Mouse (Mus musculus) cerebellum, postnatal 25 days (tissue): ENCODE measurements around the gene Nfe2l1.
A peak's percentile ranks its signal among the peaks of the same experiment; 100 is the strongest.
"Not testable (repeated sequence)": the region's sequence is repeated elsewhere in the genome, so short reads cannot be mapped to it uniquely, and the experiment has no call there.

Experiments used
- DNase-seq, 2 experiments: peaks; one replicate each; pipeline ENCODE4 v3.0.0; 2021; ENCODE audit warnings: mixed read lengths in 2 of 2

Nfe2l1 gene

DNA sequence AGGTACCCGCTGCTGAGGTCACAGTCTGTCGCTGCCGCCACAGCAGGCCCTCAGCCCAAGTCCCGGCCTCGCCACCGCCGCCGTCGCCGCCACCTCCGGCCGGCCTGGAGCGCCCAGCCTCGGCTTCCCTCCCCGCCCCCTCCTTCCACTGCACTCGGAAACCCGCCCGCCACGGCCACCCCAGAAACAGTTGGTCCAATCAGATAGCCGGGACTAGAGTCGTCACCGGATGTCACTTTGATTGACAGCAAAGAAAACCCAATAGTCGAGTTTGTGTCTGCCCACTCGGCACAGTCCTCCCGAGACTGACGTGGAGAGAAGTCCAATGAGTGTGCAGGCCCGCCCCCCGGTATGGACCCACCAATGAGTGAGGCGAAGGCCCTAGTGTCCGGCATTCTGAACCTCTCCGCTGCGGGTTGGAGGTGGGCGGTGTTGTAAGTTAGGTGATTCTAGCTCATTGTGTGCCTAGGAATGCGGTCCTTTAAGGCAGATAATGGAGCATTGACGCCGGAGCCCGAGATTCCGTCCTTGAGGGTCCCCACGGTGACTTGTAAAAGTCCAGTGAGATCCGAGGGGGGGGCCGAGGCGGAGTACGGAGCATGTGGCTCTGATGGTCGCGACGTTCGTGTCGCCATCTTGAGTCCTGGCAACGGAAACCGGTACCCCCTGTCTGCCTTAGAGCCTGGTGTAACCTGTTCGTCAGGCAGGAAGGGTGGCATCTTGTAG, at the start of gene Nfe2l1:
TSS of gene Nfe2l1 (minus strand) at position 156 of the 726 bp plus-strand sequence.
- DNase-seq = peak; percentile 97 to 98

DNA sequence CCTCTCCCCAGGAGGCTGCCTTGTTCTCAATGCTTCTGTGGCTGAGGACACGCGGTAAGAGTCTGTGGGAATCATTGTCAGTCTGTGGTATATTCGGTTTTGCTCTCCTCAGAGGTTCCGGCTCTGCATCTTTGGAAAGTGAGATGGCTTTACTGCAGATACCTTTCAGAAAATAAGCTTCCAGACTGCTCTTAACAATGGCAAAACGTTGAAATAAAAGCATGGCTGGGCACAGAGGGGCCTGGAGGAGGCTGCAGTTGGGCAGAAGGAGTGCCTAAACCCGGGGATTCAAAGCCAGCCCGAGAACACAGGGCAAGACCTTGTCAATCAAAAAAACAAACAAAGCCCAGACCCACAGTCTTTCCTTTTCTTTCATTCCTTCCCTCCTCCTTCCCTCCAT, 49.6 kb upstream of the Nfe2l1 start:
- DNase-seq = no peak

DNA sequence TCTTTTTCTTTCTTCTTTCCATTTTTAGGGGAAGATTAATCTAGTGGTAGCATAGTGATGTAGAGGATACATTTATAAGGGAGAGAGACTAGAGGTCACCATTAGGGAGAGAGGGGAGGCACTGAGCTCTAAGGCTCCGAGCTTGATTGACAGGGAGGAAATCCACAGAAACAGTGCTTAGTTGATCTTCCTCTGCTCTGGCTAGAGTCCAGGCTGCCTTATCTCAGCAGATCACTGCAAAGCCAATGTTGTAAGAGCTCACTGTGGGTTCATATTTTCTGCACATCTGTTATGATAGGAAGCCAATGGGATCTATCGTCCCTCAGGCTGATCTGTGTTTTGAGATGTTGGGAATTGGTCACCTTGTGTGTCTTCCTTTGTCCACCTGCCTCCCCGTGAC, 48.9 kb upstream of the Nfe2l1 start:
- no peak for DNase-seq

DNA sequence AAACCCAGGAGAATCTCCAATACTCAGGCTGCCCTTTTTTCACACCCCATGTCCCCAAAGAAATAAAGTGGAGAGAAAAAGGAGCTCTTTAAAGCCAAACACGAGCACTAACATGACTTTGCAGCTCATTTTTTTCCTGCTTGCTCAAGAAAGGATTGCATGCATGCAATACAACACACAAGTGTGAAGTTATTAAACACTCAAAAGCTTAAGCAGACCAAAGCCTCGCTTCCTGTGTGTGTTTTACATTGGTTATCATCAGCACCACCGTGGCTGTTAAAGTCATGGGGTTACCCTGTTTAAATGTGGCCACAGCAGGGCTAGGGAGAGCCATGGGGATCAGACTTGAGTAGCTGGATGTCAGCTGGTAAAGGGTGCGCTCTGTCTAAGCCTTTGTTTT, 47.3 kb upstream of the Nfe2l1 start:
- DNase-seq = no peak

DNA sequence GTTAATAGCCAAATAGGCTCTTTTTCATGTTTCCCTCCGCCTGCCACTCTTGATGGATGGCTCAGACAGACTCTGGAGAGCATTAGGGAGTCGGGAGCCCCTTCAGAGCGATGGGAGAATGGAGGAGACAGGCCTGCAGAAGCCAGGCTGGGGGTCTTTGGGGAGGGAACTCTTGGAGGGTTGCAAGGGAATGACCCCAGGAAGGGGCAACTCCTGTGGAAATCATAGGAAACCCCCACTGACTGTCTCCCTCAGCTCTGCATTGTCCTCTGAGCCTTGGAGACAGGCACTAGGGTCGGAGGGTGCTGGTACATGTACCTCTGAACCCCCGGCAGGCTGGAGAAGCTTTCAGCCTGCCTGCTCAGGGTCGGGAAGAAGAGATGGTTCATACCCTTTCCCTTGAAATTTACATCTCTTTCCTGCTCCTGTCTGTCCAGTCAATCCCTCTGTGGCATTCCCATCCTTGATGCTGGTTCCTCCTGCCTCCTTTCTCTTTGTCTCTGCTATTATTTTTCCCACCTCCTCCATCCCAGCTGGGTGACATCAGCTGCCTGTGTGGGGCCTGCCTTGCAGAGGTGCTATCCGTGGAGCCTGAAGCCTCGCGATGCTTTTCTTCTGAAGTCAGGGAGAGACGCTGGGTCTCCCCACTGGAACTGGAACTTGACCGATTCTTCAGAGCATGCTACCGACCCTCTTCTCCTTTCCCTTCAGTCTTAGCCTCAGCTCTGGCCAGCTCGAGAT, 46.7 kb upstream of the Nfe2l1 start:
- no peak for DNase-seq

DNA sequence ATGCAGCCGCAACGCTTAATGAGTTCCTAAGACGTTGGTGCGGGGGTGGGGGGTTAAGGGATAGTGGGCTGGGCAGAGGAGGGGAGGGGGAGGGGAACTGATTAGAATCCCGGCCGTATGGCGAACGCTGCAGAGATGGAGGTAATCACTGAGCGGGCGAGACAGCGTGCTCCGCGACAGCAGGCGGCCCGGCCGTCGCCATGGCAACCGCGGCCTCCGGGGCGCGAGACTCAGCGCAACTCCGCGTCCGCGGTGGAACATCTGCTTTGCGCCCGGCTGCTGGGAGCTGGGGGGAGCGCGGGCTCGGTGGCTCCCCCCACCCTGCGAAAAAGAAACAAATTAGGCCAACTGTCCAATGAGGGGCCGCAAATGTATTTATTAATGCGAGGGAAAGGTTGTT, 46.0 kb upstream of the Nfe2l1 start:
- peak; percentile 72 to 82 for DNase-seq

DNA sequence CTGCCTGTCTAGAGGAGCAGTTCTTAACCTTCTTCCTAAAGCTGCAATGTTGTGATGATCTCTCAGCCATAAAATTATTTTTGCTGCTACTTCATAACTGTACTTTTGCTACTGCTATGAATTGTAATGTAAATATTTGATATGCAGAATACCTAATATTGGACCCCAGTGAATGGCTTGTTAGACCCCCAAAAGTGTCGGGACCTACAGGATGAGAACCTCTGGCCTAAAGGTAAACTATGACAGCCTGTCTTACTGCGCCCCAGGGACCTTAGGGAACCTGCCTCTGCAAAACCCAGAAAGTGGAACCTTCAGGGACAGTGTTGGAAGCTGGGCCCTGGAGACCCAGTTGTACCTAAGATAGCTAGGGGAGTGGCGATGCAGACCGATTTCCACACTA, 45.5 kb upstream of the Nfe2l1 start:
- no peak for DNase-seq

DNA sequence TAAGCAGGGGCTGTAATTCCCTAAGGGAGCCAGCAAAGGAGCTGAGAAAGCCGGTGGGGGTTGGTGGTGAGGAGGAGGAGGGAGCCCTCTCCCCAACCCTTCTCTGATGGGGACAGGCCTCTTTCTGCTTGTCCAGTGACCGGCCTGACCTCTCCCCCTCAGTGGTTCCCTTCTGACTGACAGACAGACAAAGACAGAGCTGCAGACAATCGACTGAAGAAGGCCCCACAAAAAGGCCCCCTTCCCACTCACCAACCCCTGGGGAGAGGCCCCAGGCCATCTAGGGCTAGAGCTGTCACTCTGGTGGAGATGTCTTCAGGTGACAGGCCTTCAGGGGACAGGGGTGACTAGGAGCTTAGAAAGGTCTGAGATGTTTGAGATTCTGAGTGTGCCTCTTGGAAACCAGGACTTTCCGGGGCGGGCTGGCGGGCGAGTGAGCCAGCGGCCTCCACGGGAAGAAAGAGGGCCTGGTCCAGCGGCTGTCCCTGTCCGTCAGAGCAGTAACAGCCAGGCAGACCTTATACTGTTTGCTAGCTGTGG, 43.9 kb upstream of the Nfe2l1 start:
- no peak for DNase-seq

DNA sequence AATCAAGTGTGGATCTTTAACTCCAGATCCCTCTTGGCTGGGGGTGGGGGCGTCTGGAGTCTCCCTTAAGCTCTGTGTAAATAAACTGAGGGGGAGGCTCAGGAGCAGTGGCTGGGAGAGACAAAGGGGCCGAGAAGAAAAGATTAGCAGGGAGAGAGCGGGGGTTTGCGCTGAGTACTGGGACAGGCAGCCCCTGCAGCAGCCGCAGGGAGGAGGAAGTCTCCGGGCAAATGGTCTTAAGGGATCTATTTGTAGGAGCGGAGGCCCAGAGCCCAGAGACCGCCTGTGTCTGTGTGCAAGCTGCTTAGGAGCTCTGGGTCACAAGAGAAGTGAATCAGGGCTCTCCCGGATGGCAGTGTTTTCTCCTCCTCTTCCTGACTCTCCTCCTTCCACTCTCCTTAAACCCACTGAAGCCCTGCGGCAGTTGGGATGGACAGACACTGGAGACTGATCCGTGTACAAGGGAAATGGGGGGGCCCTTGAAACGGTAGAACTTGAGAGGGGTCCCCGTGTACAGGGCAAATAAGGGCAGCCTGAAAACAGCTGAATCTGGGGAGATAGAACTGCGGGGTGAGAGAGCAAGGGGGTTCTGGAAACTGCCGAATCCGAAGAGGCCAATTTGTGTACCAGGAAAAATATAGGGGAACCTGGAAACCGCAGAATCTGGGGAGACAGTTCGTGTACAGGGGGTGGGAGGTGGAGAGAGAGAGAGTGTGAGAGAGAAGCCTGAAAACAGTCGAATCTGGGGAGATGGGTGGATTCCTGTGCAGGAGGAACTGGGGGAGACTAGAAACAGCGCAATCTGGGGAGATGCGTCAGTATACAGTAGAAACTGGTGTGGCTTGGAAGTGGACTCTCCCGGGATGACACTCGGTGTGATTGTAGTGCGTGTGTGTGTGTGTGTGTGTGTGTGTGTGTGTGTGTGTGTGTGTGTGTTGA, 42.9 kb upstream of the Nfe2l1 start:
- DNase-seq = no peak

DNA sequence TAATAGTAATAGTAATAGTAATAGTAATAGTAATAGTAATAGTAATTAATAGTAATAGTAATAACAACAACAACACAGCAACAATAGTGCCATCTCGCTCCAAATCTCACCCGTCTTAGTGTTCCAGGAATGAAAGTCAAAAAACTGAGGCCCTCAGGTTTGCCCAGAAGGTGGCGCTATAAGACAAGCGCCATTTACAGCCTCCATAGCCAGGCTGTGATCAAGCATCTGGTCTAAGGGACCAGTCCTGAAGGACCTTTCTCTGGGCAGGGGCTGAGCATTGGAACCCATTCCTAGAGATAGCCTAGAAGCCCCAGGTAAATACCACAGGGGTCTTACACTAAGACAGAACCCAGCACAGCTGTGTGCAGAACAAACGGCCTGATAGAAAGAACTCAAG, 37.4 kb upstream of the Nfe2l1 start:
- DNase-seq = peak; percentile 79 to 83

DNA sequence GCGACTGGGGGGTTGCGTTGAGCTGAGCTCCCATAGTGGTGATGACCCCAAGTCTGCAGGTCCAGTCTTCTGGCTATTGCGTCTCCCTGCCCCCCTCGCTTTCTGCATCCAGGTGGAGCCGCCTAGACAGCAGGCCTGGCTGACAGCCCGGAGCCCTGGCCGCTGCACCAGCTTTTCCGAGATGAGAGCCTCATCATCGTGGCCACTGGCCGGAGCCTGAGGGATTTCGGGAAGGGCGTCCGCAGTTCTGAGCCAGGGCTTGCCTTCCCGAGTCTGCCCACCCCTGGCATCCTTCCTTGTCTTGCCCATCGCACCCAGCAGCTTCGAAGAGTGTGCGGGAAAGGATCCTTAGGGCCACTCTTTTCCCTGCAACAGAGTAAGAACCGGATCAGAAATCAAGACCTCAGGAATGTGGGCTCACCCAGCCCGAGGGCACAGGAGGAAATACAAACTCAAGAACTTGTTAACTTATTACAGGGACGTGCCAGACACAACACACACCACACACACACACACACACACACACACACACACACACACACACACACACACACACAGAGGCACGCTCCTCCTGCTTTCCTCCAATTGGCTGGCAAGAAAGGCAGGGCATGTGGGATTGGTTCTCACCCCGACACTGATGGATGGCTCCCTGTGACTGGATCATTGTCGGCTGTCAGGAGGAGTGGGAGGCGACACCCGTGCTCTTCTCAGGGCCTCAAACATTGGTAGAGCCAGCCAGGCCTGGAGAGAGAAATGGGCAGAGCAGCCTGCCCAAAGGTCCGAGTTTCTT, 33.6 kb upstream of the Nfe2l1 start:
- peak; percentile 53 to 73 for DNase-seq

DNA sequence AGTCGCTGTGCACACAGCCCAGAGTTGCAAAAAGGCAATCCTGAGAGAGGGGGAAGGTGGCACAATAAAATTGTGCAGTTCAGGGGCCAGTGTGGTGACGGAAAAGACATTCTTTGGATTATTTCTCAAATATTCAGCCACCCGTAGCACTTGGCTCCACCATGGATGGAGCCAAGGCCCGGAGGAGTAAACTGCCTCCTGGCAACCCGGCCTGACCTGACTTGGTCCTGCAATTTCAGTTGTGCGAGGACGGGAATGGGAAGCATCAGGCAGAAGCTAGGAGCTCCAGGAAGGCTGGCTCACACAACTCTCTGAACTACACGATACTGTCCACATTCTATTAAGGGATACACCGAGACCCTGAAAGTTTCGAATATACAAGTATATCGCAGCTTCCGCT, 32.8 kb upstream of the Nfe2l1 start:
- DNase-seq = peak in 1 of 2 experiments; percentile 11

DNA sequence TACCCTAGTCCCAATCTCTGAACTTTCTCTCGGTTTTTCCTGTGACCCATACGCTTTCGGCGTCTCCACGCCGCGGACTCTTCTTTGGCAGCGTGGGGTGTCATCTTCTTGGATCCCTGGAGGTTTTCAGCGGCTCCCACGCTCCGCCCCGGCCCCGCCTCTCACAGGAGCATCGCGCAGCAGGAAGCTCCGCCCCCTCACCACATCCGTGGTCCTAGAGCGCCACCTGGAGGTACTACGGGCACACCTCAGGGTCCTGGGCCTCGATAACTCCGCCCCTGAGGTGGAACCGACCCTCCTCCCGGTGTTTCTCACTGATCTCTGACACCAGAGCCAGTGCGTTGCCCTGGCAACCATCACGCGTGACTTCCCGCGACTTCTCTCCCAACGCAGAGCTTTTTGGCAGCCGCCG, 32.1 kb upstream of the Nfe2l1 start:
- DNase-seq = peak; percentile 98

DNA sequence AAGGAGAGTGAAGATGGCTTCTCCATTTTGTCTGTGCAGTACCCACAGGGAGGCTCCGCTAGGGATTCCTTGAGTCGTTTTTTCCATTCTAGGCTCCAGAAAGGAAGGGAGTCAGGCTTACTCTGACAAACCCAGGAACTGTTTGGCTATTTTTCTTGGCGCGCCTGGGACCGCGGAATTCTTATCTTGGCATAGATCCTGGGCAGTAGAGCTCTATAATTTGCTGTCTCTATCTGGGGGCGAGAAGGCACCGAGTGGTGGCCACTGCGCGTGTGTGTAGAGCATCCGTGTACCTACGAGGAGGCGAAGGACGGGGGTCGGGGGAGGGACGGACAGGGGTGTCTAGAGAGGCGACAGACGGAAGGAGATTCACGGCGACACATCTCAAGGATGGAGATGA, 31.7 kb upstream of the Nfe2l1 start:
- DNase-seq = peak in 1 of 2 experiments; percentile 54

DNA sequence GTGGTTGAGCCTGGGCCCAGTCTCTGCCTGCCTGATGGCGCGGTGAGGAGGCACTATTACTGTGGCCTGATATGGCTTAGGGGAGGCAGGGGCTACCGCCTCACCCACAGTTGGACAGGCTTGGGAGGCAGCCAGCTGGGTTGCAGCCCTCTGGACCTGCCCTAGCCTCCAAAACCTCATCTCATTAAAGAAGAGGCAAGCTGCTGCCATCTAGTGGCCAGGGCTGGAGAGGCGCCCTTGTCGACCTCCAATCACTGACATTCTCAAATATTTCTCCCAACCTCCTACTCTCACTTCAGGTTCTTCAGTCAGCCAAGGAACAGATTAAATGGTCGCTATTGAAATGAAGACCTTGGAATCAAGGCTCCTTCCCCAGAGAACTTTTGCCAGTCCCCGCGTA, 30.8 kb upstream of the Nfe2l1 start:
- DNase-seq = peak; percentile 88 to 94

DNA sequence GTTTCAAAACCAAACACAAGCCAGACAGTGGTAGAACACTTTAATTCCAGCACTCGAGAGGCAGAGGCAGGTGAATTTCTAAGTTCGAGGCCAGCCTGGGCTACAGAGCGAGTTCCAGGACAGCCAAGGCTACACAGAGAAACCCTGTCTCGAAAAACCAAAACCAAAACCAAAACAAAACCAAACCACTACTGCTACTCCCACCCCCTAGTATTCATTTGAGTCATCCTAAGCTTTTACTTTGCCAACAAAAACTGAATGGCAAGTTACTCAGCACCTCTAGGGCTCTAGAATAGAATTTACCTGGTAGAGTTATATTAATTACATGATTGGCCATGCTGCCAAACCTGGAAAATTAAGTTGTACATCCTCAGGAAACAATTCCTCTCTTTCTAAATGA, 29.9 kb upstream of the Nfe2l1 start:
- DNase-seq = no peak

DNA sequence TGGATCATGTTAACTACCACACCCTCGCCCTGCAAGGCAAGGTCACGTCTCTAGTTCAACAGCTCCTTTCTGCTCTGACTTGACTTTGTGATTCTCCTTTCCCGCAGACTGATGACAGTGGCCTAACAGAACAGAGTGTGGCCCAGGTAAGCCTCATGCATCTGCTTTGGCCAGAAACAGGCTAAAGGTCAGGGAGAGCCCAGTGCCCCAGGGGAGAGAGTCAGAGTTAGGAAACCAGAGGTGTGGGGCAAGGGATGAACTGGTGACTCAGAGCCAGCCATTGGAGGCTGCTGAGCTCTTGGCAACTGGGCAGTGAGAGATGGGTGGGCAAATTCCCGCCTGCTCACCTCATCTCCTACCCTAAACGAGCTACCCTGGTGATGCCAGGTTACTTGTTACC, 27.7 kb upstream of the Nfe2l1 start:
- DNase-seq = no peak

DNA sequence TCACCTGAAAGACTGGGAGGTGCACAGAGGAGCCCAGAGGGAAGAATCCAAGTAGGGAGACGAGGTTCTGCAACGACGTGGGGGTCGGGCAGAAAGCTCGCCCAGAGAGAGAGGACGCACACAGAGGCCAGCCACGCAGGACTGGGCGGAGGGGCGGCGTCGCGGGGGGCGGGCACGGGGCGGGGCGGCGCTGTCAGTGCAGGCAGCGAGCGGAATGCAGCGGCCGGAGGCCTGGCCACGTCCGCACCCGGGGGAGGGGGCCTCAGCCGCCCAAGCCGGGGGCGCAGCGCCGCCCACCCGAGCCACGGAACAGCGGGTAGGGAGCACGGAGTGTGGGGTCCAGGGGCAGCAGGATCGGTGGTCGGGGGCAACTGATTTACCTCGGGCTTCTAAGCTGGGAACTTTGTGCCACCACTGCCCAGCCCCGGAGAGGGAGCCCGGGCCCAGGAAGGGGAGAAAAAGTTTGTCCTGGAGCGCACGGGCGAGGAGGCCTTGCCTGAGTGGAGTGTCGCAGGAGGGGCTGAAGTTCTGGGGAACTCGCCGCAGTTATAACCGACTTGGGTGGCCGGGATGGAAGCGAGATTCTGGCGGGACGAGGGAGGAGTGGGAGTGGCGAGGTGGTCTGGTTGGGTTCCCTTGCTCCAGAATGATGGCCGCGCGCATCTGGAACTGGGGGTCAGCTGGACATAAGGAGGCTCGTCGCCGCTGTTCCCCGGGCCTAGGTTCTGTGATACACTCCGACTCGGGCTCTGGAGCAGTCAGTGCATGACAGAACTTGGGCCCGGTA, 20.1 kb upstream of the Nfe2l1 start, which contains the start of gene Copz2:
TSS of gene Copz2 (plus strand) at position 190 of the 787 bp plus-strand sequence.
- peak in 1 of 2 experiments; percentile 11 for DNase-seq

DNA sequence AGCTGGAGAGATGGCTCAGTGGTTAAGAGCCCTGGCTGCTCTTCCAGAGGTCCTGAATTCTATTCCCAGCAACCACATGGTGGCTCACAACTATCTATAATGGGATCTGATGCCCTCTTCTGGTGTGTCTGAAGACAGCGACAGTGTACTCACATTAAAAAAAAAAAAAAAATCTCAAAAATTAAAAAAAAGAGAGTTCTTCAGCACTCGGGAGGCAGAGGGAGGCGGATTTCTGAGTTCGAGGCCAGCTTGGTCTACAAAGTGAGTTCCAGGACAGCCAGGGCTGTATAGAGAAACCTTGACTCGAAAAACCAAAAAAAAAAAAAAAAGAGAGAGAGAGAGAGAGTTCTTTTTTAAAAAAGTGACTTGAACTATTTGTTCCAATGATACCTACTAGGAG, 19.4 kb upstream of the Nfe2l1 start:
- DNase-seq = not testable (repeated sequence)

DNA sequence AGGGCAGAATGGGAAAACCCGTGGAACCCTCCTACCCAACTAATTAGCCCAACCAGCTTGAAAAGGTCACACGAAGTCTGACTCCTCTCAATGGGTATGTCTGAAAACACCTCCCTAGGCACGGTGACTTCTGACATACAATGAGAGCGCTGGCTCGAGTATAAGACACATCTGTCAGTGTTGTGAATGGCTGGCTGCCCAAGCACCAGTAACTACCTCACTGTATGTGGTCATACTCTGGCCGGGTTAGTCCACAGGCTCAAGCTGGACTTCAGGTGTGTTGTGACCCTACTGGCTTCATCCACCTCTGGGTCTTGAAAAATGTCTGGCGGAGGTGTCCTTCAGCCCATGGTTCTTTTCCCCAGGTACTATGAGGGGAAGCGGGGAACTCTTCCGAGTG, 18.9 kb upstream of the Nfe2l1 start:
- DNase-seq = no peak

DNA sequence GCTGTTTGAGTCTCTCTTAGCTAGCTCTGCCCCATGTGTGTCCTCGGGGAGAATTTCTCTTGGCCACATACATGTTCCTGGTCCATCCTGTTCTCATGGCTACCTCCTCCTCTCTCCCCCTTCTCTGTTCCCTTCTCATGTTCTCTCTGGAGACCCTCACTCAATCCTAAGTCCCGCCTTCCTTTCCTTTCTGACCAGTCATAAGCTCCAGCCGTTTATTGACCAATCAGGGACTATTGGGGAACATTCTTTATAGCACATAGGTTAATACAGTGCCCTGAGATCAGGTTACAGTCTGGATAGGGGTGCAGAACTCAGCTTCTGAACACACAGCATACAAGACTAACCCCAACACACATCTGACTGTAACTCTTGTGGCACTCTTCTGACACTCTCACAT, 17.5 kb upstream of the Nfe2l1 start:
- DNase-seq = no peak
